ENCODE assay signal across 8 mouse cellular contexts in the genomic region with DNA sequence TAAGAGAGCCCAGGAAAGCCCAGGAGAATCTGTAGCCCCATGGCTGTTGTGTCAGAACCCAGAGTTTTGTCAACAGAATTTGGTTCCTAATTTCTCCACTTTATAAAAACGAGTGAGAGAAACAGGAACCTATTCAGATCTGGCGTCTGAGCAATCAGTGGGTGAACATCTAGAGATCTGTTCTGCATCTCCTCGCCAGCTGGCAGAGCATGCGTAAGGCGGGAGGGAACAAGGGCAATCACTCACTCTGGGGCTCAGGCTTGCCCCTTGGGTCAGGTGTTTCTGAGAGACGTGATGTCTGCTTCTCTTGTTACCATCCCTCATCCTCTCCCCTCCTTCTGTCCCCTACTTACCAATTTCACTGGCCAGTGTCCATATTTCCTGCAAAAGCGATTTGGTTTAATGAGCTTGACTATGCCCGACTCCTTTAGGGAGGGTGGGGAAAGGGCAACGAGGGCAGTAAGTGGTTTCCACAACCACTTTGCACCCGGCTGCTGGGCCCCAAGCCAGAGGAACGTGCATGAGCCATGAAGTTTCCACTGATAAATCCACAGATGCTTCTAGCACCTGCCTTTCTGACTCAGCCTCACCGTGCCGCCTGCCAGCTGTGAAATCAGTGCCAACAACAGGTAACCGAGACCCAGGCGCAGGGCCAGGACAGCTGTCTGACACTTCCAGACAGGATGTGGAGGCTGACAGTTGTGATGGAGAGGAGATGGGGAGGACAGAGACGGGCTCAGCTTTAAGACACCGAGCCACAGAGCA. TPM values are rescaled to one million over a fixed set of nuclear protein-coding genes. Genes with fewer than 3 reads are reported as not detected.
DNase-seq lines count a peak whose midpoint lies in the region; ATAC-seq and TF ChIP-seq lines count a peak whose summit lies in the region.

No protein-coding gene starts in this region.

- no peak for TF ChIP-seq POLR2A in thymus, adult 2 months (IDR thresholded peaks at IDR 0.05; ENCODE audit: control insufficient read depth, extremely low read depth, insufficient read depth, low read length, poor library complexity)
- TF ChIP-seq POLR2A in olfactory bulb, adult 2 months (IDR thresholded peaks at IDR 0.05; ENCODE audit: insufficient read depth, low read depth, low read length) = no peak

- no peaks in the 10 kb centered on the region; the same call in 1 of the 2 replicates for H3K27me3 ChIP-seq in thymus, adult 2 months (ENCODE audit: control insufficient read depth, insufficient read depth, low read length)
- peaks cover 29% of the 10 kb centered on the region for H3K27me3 ChIP-seq in intestine, postnatal 0 days (replicated peaks; ENCODE audit: control insufficient read depth, insufficient read depth, low read length)
- H3K27me3 ChIP-seq in intestine, embryonic 16.5 days (replicated peaks; ENCODE audit: control insufficient read depth, insufficient read depth, low read length) = peaks cover 31% of the 10 kb centered on the region

- H3K27ac ChIP-seq in thymus, adult 2 months (ENCODE audit: control insufficient read depth, insufficient read depth, low read length) = no peak overlapping the region
- H3K27ac ChIP-seq in olfactory bulb, adult 2 months (ENCODE audit: insufficient read depth, low read depth, low read length) = 0 out of 2 replicates have a peak overlapping the region, but pooled peaks have one; percentile 41
- no peak overlapping the region for H3K27ac ChIP-seq in intestine, postnatal 0 days (ENCODE audit: low read depth, low read length)
- no peak overlapping the region for H3K27ac ChIP-seq in intestine, embryonic 16.5 days (ENCODE audit: low read length)

- peak; percentile 12 for DNase-seq in thymus, adult 2 months
- no peak for DNase-seq in thymus, postnatal 10 days (ENCODE audit: low spot score in 2 of 2)
- DNase-seq in gastrocnemius, postnatal 36 days = peak; percentile 54 to 56
- DNase-seq in layer of hippocampus, adult 8-10 months (ENCODE audit: low spot score in 2 of 2) = peak; percentile 52 to 63
- no peak for DNase-seq in cerebellum, adult 18-20 months

- H3K4me1 ChIP-seq in thymus, adult 2 months (replicated peaks; ENCODE audit: control insufficient read depth, insufficient read depth, low read length) = 0 out of 2 replicates have a peak, but pooled peaks cover 8% of the 10 kb centered on the region
- peaks cover 22% of the 10 kb centered on the region for H3K4me1 ChIP-seq in olfactory bulb, adult 2 months (ENCODE audit: control insufficient read depth, insufficient read depth, low read length)
- no peaks in the 10 kb centered on the region for H3K4me1 ChIP-seq in intestine, postnatal 0 days (replicated peaks; ENCODE audit: control insufficient read depth, insufficient read depth, low read length)
- H3K4me1 ChIP-seq in intestine, embryonic 16.5 days (ENCODE audit: control insufficient read depth, insufficient read depth, low read length) = peaks cover 8% of the 10 kb centered on the region

- no peak overlapping the region for H3K4me3 ChIP-seq in thymus, adult 2 months (ENCODE audit: control insufficient read depth, insufficient read depth, low read length)
- H3K4me3 ChIP-seq in olfactory bulb, adult 2 months (ENCODE audit: insufficient read depth, low read depth, low read length) = no peak overlapping the region
- H3K4me3 ChIP-seq in intestine, postnatal 0 days (ENCODE audit: low read depth, low read length) = no peak overlapping the region
- no peak overlapping the region for H3K4me3 ChIP-seq in intestine, embryonic 16.5 days (ENCODE audit: low read length)

- 8% methylated on average over 17 of the region's 17 CpGs for WGBS in thymus, adult 2 months
- WGBS in olfactory bulb, adult 2 months = 40% methylated on average over 17 of the region's 17 CpGs
- WGBS in intestine, postnatal 0 days = 54% methylated on average over 17 of the region's 17 CpGs
- 47% methylated on average over 17 of the region's 17 CpGs for WGBS in intestine, embryonic 16.5 days

- no peaks in the 10 kb centered on the region for H3K36me3 ChIP-seq in thymus, adult 2 months (ENCODE audit: control insufficient read depth, insufficient read depth, low read length)
- no peaks in the 10 kb centered on the region for H3K36me3 ChIP-seq in intestine, postnatal 0 days (ENCODE audit: control insufficient read depth, insufficient read depth)
- no peaks in the 10 kb centered on the region for H3K36me3 ChIP-seq in intestine, embryonic 16.5 days (ENCODE audit: control insufficient read depth, insufficient read depth, low read length)

- H3K4me2 ChIP-seq in intestine, postnatal 0 days (replicated peaks; ENCODE audit: low read depth) = no peak overlapping the region
- H3K4me2 ChIP-seq in intestine, embryonic 16.5 days (ENCODE audit: low read depth, low read length) = no peak overlapping the region

- ATAC-seq in intestine, postnatal 0 days = no peak
- ATAC-seq in intestine, embryonic 16.5 days = no peak

- TF ChIP-seq CTCF in thymus, adult 2 months (IDR thresholded peaks at IDR 0.05; ENCODE audit: borderline replicate concordance, control insufficient read depth, extremely low read depth, insufficient read depth, low read length, poor library complexity) = no peak
- no peak for TF ChIP-seq CTCF in olfactory bulb, adult 2 months (IDR thresholded peaks at IDR 0.05; ENCODE audit: insufficient read depth, low read depth, low read length)
- no peak for TF ChIP-seq CTCF in intestine, postnatal 0 days (IDR thresholded peaks at IDR 0.05; ENCODE audit: low read depth)

- intact Hi-C loops in gastrocnemius, postnatal 36 days (cut with DNase I) = no loop called here

- H3K9ac ChIP-seq in intestine, postnatal 0 days (ENCODE audit: low read depth, low read length) = no peak overlapping the region
- H3K9ac ChIP-seq in intestine, embryonic 16.5 days (ENCODE audit: low read depth, low read length) = no peak overlapping the region

- peaks cover 6% of the 10 kb centered on the region; the same call in 1 of the 2 replicates for H3K9me3 ChIP-seq in intestine, postnatal 0 days (ENCODE audit: control insufficient read depth)
- no peaks in the 10 kb centered on the region for H3K9me3 ChIP-seq in intestine, embryonic 16.5 days (ENCODE audit: control insufficient read depth, low read length)

RNA-seq across cellular contexts. Expression of a gene that starts 5.5 kb away (rescaled TPM):
- 12.7 and 14.3 TPM in 2 replicates for polyA plus RNA-seq in thymus, adult 2 months (2012; rRNA removed)
- 1 to 10 TPM; 1.7 to 1.8 TPM for total RNA-seq in gastrocnemius, postnatal 36 days (2021)
- total RNA-seq in layer of hippocampus, adult 8-10 months (2022) = 10 to 100 TPM; 52.8 to 62.0 (median 58.8) TPM
- polyA plus RNA-seq in olfactory bulb, adult 2 months (2012; ENCODE audit: insufficient read depth, insufficient read length, low replicate concordance, missing spikeins) = not detected in 2 replicates
- 3.8 and 5.7 TPM in 2 replicates for polyA plus RNA-seq in intestine, postnatal 0 days (2015; fragmentation: Nextera tagmentation; extraction: Ambion mirVana)
- 6.9 and 8.6 TPM in 2 replicates for polyA plus RNA-seq in intestine, embryonic 16.5 days (2015; fragmentation: Nextera tagmentation; extraction: Ambion mirVana)

RNA-seq across cellular contexts. Expression of a gene that starts 26.2 kb away (rescaled TPM):
- polyA plus RNA-seq in thymus, adult 2 months (2012; rRNA removed) = 4.2 and 7.7 TPM in 2 replicates
- total RNA-seq in gastrocnemius, postnatal 36 days (2021) = 1 to 10 TPM; 1.7 to 1.8 TPM
- total RNA-seq in layer of hippocampus, adult 8-10 months (2022) = 1 to 10 TPM in 2 of 4 experiments, under 1 TPM in 2; 0.62 to 1.4 (median 1.0) TPM
- polyA plus RNA-seq in olfactory bulb, adult 2 months (2012; ENCODE audit: insufficient read depth, insufficient read length, low replicate concordance, missing spikeins) = not detected in 2 replicates
- 2.7 and 5.1 TPM in 2 replicates for polyA plus RNA-seq in intestine, postnatal 0 days (2015; fragmentation: Nextera tagmentation; extraction: Ambion mirVana)
- 5.3 TPM in 2 replicates for polyA plus RNA-seq in intestine, embryonic 16.5 days (2015; fragmentation: Nextera tagmentation; extraction: Ambion mirVana)

RNA-seq across cellular contexts. Expression of a gene that starts 49.2 kb away (rescaled TPM):
- polyA plus RNA-seq in thymus, adult 2 months (2012; rRNA removed) = 10.4 and 14.5 TPM in 2 replicates
- total RNA-seq in gastrocnemius, postnatal 36 days (2021) = under 1 TPM; 0.43 to 0.76 TPM
- total RNA-seq in layer of hippocampus, adult 8-10 months (2022) = 1 to 10 TPM in 1 of 4 experiments, under 1 TPM in 3; 0.39 to 1.5 (median 0.75) TPM
- not detected in 2 replicates for polyA plus RNA-seq in olfactory bulb, adult 2 months (2012; ENCODE audit: insufficient read depth, insufficient read length, low replicate concordance, missing spikeins)
- 0.20 and 0.30 TPM in 2 replicates for polyA plus RNA-seq in intestine, postnatal 0 days (2015; fragmentation: Nextera tagmentation; extraction: Ambion mirVana)
- 0.29 and 0.37 TPM in 2 replicates for polyA plus RNA-seq in intestine, embryonic 16.5 days (2015; fragmentation: Nextera tagmentation; extraction: Ambion mirVana)

Comparison
In these comparisons a context has a peak if more than half of its experiments do, and no peak if none do; other contexts are left out.
1. DNase-seq: peak in thymus, adult 2 months (single experiment), gastrocnemius, postnatal 36 days (2 of 2) and layer of hippocampus, adult 8-10 months (2 of 2); none in thymus, postnatal 10 days (0 of 2) and cerebellum, adult 18-20 months (0 of 2).